Mouse (Mus musculus) forebrain, embryonic 13.5 days (tissue): ENCODE results near the gene Smim22. TPM values are rescaled to one million over a fixed set of nuclear protein-coding genes. Genes with fewer than 3 reads are reported as not detected.

ENCODE experiments used
- ATAC-seq: fragments of 200-750 bp; cut with Nextera tagmentation; 2 replicates; pipeline ENCODE4 v1.8.0; 2017
- H3K27ac ChIP-seq: fragments of 300-500 bp; sonication (generic); 2 replicates; pipeline ENCODE4 v1.5.1; 2015; ENCODE audit warnings: inconsistent platforms, mild to moderate bottlenecking, moderate library complexity
- H3K27me3 ChIP-seq: fragments of 300-500 bp; sonication (generic); 2 replicates; pipeline ENCODE4 v1.6.1; 2015; ENCODE audit warnings: mild to moderate bottlenecking, inconsistent platforms
- H3K36me3 ChIP-seq: fragments of 300-500 bp; sonication (generic); 2 replicates; pipeline ENCODE4 v1.6.1; 2015; ENCODE audit warnings: mild to moderate bottlenecking, inconsistent platforms; ENCODE audit not compliant: poor library complexity, severe bottlenecking
- H3K4me1 ChIP-seq: fragments of 300-500 bp; sonication (generic); 2 replicates; pipeline ENCODE4 v1.6.1; 2015; ENCODE audit warnings: inconsistent platforms
- H3K4me2 ChIP-seq: fragments of 300-500 bp; sonication (generic); 2 replicates; pipeline ENCODE4 v1.6.1; 2015; ENCODE audit warnings: inconsistent platforms, mild to moderate bottlenecking, moderate library complexity
- H3K4me3 ChIP-seq: fragments of 300-500 bp; sonication (generic); 2 replicates; pipeline ENCODE4 v1.5.1; 2015; ENCODE audit warnings: mild to moderate bottlenecking, inconsistent platforms
- H3K9ac ChIP-seq: fragments of 300-500 bp; sonication (generic); 2 replicates; pipeline ENCODE4 v1.6.1; 2015; ENCODE audit warnings: mild to moderate bottlenecking, inconsistent platforms
- H3K9me3 ChIP-seq: fragments of 300-500 bp; sonication (generic); replicated peaks from 2 replicates; pipeline ENCODE4 v1.6.1; 2016; ENCODE audit warnings: inconsistent platforms
- WGBS: fragments of 180-500 bp; shearing (Covaris S2); methylation state at CpG from one replicate; pipeline ENCODE4 v1.1.7; 2015; 5-methylcytosine and 5-hydroxymethylcytosine counted together
- polyA plus RNA-seq: library from polyadenylated mRNA; unstranded; fragments of >200 nt; fragmentation: Nextera tagmentation; extraction: Ambion mirVana; gene quantifications from 2 replicates; pipeline ENCODE4 v1.2.1, GENCODE M21; 2015

Smim22 gene
- polyA plus RNA-seq: 1.5 TPM in 1 of 2 replicates, not detected in the other

DNA sequence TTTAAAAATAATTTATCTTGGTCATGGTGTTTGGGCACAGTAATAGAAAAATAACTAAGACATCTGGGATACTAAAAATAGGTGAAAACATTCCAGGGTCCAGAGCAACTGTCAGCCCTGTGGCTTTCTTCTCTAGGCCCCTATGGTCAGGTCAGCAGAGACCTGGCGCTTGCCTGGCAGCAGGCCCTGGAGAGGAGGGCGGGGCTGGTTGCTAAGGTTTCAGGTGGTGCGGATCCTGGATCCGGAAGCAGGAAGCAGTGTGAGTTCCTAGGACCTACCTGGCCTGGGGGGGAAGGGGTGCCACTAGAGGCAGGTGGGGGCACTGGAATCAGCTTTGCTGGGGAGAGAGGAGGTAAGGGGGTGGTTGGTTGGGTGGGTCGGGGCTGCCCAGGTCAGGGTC lies at the start of gene Smim22:
TSS of gene Smim22 (plus strand) at position 222 of the 400 bp plus-strand sequence.
- ATAC-seq: no peak
- no peaks in the 10 kb centered on the region for H3K27me3 ChIP-seq
- H3K9ac ChIP-seq: no peak within 1 kb of the TSS
- H3K27ac ChIP-seq: no peak within 1 kb of the TSS
- no peaks in the 10 kb centered on the region for H3K9me3 ChIP-seq
- H3K4me2 ChIP-seq: no peak within 1 kb of the TSS
- no peak within 1 kb of the TSS for H3K4me3 ChIP-seq
- peaks cover 20% of the 10 kb centered on the region; the same call in 1 of the 2 replicates for H3K36me3 ChIP-seq
- H3K4me1 ChIP-seq: peaks cover 2% of the 10 kb centered on the region
- WGBS: 51% methylated on average over 5 of the region's 5 CpGs

DNA sequence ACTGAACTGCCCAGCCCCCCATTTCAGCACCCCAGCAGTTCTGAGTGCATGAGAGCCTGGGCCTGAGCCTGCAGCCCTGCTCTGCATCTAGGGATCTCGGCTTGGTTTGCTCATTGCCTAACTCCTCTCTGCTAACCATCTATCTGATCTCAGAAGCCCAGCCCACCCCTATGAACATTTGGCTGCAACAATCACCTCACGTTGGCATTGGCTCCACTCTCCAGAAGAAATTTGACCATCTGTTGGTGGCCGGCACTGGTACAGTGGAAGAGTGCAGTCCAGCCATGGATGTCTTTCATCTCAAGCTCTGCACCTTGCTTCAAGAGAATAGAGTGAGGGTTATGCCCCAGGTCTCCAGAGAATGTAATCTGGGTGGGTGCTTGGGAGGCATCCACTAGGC lies 49.6 kb upstream of the Smim22 start:
- no peak overlapping the region for H3K4me3 ChIP-seq
- no peak overlapping the region for H3K9ac ChIP-seq
- no peak overlapping the region for H3K27ac ChIP-seq
- H3K4me2 ChIP-seq: no peak overlapping the region
- peaks cover 6% of the 10 kb centered on the region for H3K4me1 ChIP-seq
- WGBS: 88% methylated on average over 3 of the region's 3 CpGs
- H3K9me3 ChIP-seq: no peaks in the 10 kb centered on the region
- H3K36me3 ChIP-seq: peaks cover 73% of the 10 kb centered on the region
- no peak for ATAC-seq
- no peaks in the 10 kb centered on the region for H3K27me3 ChIP-seq

DNA sequence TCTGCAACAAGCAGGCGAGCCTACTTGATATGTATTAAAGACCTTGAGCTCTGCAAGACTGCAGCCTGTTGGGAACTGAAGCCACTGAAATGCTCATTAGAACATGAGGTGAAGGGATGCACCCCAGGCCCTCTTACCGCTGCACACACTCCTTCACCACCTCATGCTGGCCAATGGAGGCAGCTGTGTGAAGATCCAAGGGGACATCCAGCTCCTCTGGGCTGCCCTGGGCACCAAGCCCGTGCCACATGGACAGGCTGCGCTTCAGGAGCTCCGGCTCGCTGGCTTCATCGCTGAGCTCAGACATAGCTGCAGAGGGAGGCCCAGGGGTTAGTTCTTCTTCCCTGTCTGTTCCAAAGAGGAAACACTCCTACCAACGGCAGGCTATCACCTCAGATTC lies 46.8 kb upstream of the Smim22 start:
- no peak overlapping the region for H3K4me2 ChIP-seq
- peaks cover 45% of the 10 kb centered on the region for H3K36me3 ChIP-seq
- no peak overlapping the region for H3K4me3 ChIP-seq
- 87% methylated on average over 8 of the region's 8 CpGs for WGBS
- no peak overlapping the region for H3K27ac ChIP-seq
- no peaks in the 10 kb centered on the region for H3K27me3 ChIP-seq
- no peak for ATAC-seq
- H3K9ac ChIP-seq: no peak overlapping the region
- peaks cover 24% of the 10 kb centered on the region for H3K4me1 ChIP-seq
- H3K9me3 ChIP-seq: no peaks in the 10 kb centered on the region

DNA sequence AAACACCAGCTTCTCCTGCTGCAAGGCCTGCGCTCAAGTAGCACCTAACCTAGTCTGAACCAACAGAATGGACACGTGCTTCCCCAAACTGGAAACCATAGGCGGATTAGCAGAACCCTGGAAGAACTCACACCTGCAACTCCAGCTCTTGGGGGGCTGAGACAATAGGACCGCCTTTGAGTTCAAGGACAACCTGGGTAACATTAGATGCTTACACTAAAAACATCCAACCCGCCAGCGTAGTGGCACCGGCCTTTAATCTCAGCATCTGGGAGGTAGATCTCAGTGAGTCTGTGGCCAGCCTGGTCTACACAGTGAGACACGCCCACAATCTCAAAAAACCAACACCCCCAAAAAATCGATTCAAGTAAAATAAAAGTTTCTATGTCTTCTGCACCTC lies 43.7 kb upstream of the Smim22 start:
- H3K27ac ChIP-seq: 0 out of 2 replicates have a peak overlapping the region, but pooled peaks have one; percentile 81
- no peak for ATAC-seq
- 43% methylated on average over 9 of the region's 9 CpGs for WGBS

DNA sequence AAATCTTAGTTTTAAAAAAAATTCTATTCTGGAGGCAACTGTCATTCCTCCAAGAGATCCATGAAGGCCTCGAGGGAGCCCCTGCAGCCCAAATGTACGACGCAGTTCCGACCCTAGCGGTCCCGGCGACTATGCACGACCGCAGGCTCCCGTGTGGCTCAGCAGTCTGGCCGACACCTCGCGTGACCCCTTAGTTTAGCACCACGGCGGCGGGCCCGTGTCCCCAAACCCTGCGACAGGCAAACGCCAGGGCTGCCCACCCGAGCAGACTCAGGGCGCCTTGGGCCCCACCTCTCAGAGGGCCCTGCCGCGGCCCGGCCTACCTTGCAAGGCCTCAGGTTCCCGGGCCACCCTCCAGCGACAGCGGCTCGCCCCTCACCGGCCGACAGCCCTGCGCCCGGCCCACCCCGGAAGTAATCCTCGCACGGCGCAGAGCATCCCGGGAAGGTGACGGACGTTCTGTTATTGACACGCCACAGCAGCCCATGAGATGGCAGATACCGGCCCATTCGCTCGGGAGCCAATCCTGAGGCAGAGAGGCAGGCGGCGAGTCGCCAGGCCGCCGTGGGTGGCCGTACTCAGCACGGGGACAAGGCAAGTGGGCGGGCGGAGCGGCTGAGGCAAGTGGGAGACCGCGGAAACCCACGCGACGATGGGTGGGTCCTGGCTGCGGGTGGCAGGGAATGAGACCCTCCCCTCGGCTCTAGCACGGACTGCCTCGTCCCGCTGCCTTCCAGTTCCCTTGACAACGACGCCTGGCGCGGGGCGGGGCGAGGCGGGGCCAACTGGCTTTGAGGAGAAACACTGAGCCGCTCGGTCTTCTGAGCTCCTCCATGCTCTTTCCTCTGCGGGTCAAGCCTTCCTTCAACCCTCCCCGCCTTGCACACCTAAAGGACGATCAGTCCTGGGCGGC lies 43.0 kb upstream of the Smim22 start, which contains the start of gene Anks3:
TSS of gene Anks3 (minus strand) at position 409 of the 913 bp plus-strand sequence.
- peak within 1 kb of the TSS; percentile 88 for H3K4me2 ChIP-seq
- peaks cover 34% of the 10 kb centered on the region for H3K4me1 ChIP-seq
- under 1% methylated on average over 65 of the region's 76 CpGs for WGBS
- H3K36me3 ChIP-seq: peaks cover 19% of the 10 kb centered on the region
- peak within 1 kb of the TSS; percentile 92 for H3K9ac ChIP-seq
- no peaks in the 10 kb centered on the region for H3K27me3 ChIP-seq
- ATAC-seq: peak; percentile 99
- no peaks in the 10 kb centered on the region for H3K9me3 ChIP-seq
- peak within 1 kb of the TSS; percentile 92 for H3K4me3 ChIP-seq
- peak within 1 kb of the TSS; percentile 81 for H3K27ac ChIP-seq

More for the DNA sequence above, 43.7 kb upstream of the Smim22 start:
- H3K4me2 ChIP-seq: peak overlapping the region; percentile 88
- H3K4me1 ChIP-seq: peaks cover 34% of the 10 kb centered on the region
- peak overlapping the region; percentile 92 for H3K4me3 ChIP-seq
- peak overlapping the region; percentile 92 for H3K9ac ChIP-seq
- H3K9me3 ChIP-seq: no peaks in the 10 kb centered on the region
- H3K36me3 ChIP-seq: peaks cover 16% of the 10 kb centered on the region
- no peaks in the 10 kb centered on the region for H3K27me3 ChIP-seq

DNA sequence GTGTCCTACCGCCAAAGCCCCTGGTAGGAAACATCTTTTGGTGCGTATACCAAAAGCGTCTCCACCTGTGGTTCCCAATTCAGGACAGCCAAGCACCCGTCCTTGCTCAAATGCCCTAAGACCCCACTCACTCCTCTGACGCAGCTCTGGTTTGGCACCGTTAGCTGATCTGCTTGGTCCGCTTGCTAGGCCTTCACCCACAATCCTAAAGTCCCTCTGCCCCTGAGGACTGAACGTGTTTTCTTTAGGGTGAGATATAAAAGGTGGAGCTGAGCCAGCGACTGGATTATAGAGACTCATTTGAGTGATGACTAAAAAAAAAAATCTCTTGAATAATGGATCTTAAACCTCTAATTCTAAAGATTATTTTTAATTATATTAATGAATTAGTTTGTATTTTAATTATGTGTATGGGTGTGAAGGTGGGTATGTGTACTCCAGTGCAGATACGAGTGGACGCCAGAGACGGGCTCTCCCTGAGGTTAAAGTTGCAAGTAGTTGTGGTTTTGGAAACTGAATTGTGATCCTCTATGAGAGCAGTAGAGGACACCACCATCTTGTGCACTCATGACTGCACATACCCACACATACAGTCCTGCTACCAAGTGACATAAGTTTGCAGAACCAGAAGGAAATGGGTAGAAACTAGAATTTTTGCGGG lies 42.2 kb upstream of the Smim22 start:
- H3K36me3 ChIP-seq: peaks cover 15% of the 10 kb centered on the region
- WGBS: 25% methylated on average over 13 of the region's 13 CpGs
- ATAC-seq: no peak
- peak overlapping the region; percentile 92 for H3K4me3 ChIP-seq
- no peaks in the 10 kb centered on the region for H3K9me3 ChIP-seq
- H3K27ac ChIP-seq: peak overlapping the region; percentile 81
- peak overlapping the region; percentile 92 for H3K9ac ChIP-seq
- peaks cover 34% of the 10 kb centered on the region for H3K4me1 ChIP-seq
- H3K4me2 ChIP-seq: peak overlapping the region; percentile 88
- H3K27me3 ChIP-seq: no peaks in the 10 kb centered on the region

DNA sequence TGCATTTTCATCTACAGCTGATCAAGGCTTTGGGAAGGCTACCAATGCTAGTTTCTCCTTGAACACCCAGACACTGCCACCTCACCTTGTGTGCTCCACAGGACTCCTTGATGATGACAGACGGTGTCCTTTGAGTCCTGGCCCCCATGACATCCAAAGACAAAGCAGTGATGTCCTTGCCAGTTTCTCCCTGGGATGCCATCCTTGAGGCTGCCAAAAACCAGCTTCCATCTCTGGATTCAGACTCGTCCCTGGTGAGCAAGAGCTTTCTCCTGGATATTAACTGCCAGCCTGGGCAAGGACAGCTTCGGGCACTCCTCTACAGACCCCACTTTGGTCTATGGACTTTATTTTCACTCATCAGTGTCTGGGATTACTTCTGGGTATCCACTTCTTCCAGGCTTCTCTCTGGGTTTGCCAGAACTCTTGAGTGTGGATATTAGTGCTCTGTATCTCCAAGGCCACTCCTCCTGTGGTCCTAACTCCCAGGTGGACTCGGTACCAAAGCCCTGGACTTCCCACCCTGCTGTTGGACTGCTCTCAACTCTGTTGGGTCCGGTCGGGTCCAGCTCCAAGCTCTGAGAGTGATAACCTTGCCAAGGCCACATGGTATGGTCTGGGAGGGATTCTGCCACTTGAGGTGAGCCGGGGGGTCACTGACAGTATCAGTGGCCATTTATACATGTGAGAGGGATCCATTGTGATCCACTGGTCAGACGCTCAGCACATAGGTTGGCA lies 41.5 kb upstream of the Smim22 start:
- 90% methylated on average over 8 of the region's 8 CpGs for WGBS
- no peak overlapping the region for H3K27ac ChIP-seq

DNA sequence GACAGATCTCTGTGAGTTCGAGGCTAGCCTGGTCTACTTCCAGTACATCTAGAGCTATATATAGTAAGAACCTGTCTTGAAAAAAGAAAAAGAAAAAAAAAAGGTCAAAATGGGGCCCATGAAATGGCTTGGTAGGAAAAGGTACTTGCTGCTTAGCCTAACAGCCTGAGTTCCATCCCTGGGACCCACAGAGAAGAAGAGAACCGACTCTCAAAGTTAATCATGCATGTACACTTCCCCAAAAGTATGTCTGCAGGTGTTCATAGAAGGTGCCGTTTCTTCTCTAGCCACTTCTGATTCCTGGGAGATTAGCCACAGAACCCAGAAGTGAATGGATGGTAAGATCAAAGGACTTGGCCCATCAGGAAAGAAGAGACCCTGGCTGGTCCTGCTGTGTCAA lies 38.7 kb upstream of the Smim22 start:
- no peak overlapping the region for H3K4me3 ChIP-seq
- 79% methylated on average over 3 of the region's 3 CpGs for WGBS
- no peak for ATAC-seq

More for the DNA sequence above, 41.5 kb upstream of the Smim22 start:
- Histone ChIP-seq H3K4me2 (peak overlapping the region; percentile 88), H3K9me3 (no peaks in the 10 kb centered on the region), H3K4me1 (peaks cover 34% of the 10 kb centered on the region), H3K9ac (0 out of 2 replicates have a peak overlapping the region, but pooled peaks have one; percentile 92), H3K27me3 (no peaks in the 10 kb centered on the region), H3K4me3 (peak overlapping the region; percentile 92), H3K36me3 (0 out of 2 replicates have a peak, but pooled peaks cover 9% of the 10 kb centered on the region)
- ATAC-seq: no peak

DNA sequence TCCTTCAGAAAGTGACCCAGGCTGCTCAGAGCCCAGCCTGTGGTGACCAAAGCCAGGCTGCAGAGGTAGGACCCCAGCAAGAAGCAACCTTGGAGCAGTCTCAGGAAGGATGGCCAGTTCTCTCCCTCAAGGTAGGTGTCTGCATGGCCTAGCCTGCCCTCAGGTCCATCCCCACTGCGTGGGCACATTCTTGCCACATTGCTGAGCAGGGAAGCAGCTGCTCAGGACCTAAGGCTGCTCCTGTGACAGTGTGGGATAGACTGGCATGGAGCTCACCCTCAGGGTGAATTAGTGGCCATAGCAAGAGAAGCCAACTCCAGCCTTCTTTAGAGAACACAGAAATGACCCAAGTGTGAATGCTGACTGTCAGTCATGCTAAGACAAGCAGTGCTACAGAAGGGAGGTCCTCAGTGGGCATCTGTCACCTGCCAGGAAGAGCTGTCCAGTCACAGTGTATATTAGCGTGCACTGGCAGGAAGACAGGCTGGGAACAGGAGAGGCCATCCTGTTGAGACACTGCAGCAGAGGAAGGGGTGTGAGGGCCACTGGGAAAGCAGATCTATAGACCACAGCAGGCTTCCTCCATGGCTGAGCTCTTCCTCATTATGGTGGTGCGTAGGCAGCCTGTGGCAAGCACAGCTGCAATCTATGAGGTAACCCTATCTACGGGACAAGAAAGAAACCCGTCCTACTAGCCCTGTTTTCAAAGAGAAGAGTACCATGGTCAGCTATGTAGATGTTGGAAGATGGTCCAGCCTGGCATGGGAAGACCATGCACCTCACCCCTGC lies 37.8 kb upstream of the Smim22 start:
- H3K27me3 ChIP-seq: no peaks in the 10 kb centered on the region
- WGBS: 85% methylated on average over 5 of the region's 5 CpGs
- no peak overlapping the region for H3K9ac ChIP-seq
- H3K4me2 ChIP-seq: no peak overlapping the region
- H3K36me3 ChIP-seq: 0 out of 2 replicates have a peak, but pooled peaks cover 9% of the 10 kb centered on the region
- H3K4me3 ChIP-seq: no peak overlapping the region
- no peak overlapping the region for H3K27ac ChIP-seq
- ATAC-seq: no peak
- H3K9me3 ChIP-seq: no peaks in the 10 kb centered on the region
- H3K4me1 ChIP-seq: peaks cover 17% of the 10 kb centered on the region

More for the DNA sequence above, 38.7 kb upstream of the Smim22 start:
- H3K4me2 ChIP-seq: no peak overlapping the region
- peaks cover 18% of the 10 kb centered on the region for H3K4me1 ChIP-seq
- no peaks in the 10 kb centered on the region for H3K9me3 ChIP-seq
- H3K36me3 ChIP-seq: 0 out of 2 replicates have a peak, but pooled peaks cover 9% of the 10 kb centered on the region
- no peaks in the 10 kb centered on the region for H3K27me3 ChIP-seq
- no peak overlapping the region for H3K9ac ChIP-seq
- no peak overlapping the region for H3K27ac ChIP-seq

DNA sequence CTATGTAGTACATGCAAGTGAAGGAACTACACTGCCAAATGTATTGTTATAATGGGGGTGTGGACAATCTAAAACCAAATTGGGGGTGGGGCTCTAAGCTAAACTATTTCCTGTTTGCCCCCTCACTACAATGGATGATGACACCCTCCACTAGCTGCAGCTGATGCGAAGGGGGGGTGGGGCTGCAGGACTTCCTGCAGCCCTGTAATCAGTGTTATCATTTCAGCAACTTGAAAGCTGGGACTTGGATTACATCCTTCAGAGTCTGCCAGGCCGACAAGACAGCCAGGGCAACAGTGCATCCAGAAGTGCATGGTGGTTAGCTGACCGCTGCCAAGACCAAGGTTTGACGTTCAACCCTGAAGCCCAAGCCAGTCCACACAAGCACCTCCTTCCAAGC lies 35.5 kb upstream of the Smim22 start:
- Histone ChIP-seq H3K4me1 (no peaks in the 10 kb centered on the region), H3K9ac (no peak overlapping the region), H3K4me3 (no peak overlapping the region), H3K4me2 (no peak overlapping the region), H3K9me3 (no peaks in the 10 kb centered on the region), H3K36me3 (0 out of 2 replicates have a peak, but pooled peaks cover 9% of the 10 kb centered on the region), H3K27ac (no peak overlapping the region), H3K27me3 (no peaks in the 10 kb centered on the region)
- WGBS: 89% methylated on average over 4 of the region's 4 CpGs
- ATAC-seq: no peak

DNA sequence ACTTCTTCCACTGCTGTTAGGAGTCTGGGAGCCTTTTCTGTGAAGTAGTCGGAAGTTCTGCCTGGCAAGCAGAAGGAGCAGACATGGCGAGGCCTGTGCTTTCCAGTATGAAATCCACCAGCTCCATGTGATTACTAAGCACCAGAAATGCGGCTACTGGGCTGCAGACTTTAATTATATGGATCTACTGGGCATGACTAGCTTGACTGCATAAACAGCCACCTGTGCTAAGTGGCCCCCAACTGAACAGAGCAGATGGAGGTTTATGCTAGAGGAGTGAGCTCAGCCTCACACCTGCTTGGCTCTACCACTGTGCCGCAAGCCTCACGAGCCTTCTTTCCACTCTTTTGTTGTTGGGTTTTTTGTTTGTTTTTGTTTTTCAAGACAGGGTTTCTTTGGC lies 32.6 kb upstream of the Smim22 start:
- Histone ChIP-seq H3K4me1 (no peaks in the 10 kb centered on the region), H3K27me3 (no peaks in the 10 kb centered on the region), H3K4me3 (no peak overlapping the region), H3K9ac (no peak overlapping the region), H3K4me2 (no peak overlapping the region), H3K36me3 (no peaks in the 10 kb centered on the region), H3K27ac (no peak overlapping the region), H3K9me3 (no peaks in the 10 kb centered on the region)
- WGBS: 85% methylated on average over 5 of the region's 5 CpGs
- no peak for ATAC-seq
